Mouse (Mus musculus) gonadal fat pad, adult 2 months (tissue): Measurements from ENCODE around the gene Unc79. TPM values are rescaled to one million over a fixed set of nuclear protein-coding genes. Genes with fewer than 3 reads are reported as not detected.

Experiments used
- DNase-seq: peaks from one replicate; pipeline ENCODE4 v3.0.0-alpha.2; 2012; ENCODE audit warnings: low read depth
- polyA plus RNA-seq: library from polyadenylated mRNA; depleted of rRNA; stranded (reverse); fragments of >200 nt; gene quantifications from 2 replicates; pipeline ENCODE4 v1.2.3, GENCODE M21; 2012

Unc79 gene
- polyA plus RNA-seq, 1 experiment = 1.1 TPM

DNA sequence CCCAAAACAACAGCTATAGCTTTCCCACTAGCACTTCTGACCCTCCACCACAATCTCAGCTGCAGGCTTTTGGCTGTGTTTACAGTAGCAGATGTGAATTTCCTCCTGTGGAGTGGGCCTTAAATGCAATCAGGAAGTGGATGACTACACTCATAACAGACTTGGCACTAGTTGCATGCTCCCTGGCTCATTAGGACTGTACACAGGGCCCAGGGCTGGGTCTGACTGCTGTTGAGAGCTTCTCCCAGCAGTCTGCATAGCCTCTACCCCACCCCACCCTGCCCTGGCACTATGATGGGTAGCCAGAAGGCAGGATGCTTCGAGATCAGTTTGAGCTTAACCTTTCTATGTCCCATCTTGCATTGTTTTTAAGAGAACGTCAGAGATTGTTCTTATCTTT, 91.5 kb downstream of the Unc79 start:
- DNase-seq = no peak

DNA sequence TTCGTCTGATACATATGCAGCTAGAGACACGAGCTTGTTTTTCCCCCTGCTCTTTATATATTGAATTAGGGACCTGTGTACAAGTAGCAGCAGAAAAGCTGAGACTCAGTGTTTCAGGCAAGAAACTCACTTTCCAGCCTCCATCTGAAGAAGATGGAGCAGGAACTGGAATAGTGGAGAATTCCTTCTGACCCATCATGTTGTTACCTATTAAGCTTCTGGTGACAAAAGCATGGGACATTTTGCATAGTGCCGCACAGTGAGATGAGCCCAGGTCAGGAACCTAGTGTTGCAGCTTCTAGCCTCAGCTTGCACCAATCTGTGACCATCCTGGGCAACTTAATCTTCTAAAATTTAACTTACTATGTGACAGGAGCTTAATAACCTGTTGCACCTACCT, 92.7 kb downstream of the Unc79 start:
- no peak for DNase-seq

DNA sequence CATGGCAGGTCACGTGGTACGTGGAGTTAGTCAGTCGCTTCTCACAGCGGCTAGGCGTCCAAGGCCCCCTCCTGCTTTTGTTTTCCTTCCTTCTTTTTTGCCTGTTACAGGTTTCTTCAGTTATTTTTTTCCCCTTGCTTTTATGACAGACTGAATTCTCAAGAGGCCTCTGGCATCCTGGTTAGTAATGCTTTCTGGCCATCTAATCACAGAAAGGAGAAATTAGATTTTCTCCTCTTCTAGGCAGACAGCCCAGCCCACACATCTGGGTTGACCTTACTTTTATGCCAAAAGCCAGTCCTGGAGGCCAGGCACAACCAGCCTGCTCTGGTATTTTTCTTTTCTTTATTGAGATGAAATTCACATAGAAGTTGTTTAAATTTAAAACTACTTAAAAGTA, 94.1 kb downstream of the Unc79 start:
- no peak for DNase-seq

DNA sequence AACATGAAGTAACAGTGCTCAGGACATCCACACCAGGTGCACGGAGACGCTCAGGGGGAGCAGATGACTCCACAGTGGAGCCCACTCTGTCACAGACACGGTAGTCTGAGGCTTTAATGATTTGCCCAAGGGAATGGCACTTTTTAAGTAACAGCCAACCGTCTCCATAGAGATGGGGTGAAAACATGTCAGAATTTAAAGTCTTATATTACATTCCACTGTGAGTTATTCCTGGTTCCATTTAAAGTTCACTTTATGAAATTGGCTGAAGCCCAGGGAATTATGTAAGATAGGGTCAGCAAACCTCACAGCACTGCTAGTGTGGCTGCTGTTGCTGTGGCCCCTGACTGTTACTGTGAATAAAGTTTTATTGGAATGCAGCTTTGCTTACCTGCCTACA, 95.8 kb downstream of the Unc79 start:
- DNase-seq = no peak

DNA sequence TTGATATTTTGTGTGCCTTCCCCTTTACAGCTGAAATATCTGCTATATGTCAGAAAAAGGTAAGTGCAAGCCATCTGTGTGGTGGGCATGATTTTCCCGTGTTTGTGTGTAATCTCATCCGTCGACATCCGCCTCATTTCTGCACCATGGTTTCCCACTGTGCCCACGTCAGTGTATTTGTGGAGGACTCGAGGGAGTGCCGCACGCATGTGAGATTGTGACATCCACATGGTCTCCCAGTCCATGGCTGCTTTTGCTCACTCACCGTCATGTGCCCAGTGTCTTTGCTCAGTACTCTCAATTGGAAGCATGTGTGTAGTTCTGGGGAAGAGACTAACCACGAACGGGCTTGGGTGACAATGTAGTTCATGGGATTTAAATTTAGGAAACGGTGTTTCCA, 101.2 kb downstream of the Unc79 start:
- DNase-seq = no peak

DNA sequence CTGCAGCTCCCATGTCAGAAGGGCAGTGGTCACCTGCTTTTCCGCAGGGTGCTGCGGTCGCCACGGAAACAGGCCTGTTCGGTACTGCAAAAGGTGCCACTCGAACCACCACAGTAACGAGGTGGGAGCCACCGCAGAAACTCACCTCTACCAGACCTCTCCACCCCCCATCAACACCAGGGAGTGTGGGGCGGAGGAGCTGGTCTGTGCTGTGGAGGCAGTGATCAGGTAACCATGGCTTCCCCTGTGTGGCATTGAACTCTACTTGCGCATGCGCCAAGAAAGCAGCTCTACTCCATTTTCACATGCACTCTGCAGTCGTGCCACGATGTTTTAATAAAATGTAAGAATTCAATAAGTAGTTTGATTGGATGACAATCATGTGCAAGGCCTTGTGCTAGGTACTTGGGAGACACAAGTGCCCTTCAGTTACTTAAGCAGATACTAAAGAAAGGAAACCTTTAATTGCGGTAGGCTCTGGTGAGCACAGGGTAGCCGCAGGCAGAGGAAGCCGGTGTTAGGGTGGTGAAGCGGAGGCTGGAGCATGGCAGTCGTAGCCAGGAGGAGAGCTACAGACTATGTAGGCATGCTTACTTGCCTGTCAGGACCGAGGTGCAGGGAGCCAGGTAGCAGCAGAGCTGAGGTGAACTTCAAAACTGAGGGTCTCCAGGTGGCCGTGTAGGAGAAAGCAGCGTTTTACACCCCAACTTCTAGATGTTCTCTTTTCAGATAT, 110.8 kb downstream of the Unc79 start:
- DNase-seq = no peak

DNA sequence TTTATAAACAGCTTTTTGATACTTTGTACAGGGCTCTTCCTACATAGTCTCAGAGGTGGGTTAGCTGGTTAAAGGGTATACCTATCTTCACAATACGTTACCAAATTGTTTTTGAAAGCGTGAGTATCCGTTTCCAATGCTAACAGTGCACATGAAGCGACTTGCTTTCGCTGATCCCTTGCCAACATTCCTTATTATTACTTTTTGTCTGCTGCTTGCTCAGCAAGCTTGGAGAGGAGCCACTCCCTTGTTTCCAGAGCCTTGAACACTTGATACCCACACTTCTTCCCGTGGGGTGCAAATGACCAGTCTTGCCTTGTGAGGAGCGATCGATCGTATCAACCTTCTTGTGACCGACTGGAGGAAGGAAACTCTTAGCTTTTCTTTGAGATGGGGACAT, 112.1 kb downstream of the Unc79 start:
- peak; percentile 26 for DNase-seq

DNA sequence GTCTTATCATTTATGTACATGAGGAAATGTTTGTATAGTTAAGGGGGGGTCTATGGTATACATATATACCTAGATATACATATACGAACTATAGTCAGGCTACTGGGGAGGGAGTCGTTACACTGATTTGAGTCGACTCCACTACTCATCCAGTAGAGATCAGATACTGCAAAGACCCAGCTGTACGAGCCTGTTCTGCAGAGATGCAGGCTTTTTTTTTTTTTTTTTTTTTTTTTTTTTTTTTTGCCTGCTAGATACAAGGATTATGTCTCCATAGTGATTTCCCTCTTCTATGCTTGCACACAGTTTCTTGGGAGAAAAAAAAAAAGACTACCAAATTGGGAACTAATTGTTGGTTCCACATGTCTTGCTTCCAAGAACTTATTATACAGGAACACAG, 113.5 kb downstream of the Unc79 start:
- DNase-seq = no peak

DNA sequence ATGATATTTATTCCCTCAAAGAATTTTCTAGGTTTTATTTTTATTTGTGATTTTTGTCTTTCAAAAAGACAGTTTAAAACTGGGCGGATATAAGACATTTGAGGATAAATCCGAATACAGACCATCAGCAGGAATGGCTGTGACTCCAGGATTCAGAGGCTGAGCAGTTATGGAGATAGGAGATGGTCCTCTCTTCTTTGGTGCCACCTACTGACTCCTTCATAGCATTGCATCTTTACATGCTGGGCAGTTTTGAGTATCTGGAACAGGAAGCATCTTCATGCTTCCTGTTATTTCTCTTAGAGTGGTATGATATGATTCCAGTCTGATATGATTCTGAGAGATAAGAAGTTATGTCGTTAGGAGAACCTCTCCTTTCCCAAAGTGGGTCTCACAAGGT, 116.3 kb downstream of the Unc79 start:
- no peak for DNase-seq

DNA sequence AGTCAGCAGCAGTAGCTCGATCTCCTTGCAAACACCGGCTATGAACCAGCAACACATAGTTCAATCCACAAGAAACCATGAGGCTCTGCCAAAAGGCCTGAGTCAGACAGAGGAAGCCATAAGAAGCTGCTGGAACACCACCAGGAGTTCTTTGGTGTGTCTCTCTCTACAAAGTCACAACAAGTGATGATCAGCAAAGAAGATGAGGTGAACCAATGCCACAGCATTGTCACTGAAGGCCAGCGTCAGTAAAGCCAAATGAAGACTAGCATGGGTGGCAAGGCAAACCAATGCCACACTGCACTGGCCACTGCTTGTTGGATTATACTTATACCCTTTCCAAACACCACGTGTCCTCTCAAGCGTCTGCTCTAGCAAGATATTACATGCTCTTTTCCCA, 119.5 kb downstream of the Unc79 start:
- no peak for DNase-seq

DNA sequence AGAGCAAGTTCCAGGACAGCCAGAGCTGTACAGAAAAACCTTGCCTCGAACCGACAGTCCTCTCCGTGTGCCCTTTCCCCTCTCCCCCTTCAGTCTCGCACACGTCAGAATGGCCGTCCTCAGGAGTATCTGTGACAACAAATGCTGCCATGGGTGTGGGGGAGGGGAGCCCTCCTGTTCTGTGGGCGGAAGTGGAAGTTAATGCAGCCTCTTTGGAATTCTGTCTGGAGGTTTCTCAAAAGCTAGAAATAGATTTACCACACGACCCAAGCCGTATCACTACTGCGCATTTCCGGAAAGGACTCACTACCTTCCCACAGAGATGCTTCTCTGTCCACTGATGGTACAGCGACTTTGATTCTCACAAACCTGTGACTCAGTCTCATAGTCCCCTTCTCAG, 120.9 kb downstream of the Unc79 start:
- no peak for DNase-seq

DNA sequence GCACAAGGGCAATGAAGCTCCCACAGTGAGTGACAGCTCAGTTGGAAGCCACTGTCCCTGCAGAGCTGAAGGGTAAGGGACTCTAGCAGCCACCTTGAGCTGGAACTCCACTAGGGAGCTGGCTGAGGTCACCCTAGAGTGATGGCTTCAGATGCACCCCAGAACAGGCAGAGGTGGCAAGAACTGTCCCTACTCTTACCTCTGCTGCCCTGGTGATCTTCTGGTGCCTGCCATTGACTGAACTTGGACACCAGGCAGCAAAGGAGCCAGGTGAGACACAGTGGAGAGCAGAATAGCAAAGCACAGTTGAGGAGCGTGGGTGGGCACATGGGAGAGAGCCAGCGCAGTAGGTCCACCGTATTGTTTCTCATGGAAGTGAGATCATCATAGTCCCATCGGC, 125.3 kb downstream of the Unc79 start:
- no peak for DNase-seq

DNA sequence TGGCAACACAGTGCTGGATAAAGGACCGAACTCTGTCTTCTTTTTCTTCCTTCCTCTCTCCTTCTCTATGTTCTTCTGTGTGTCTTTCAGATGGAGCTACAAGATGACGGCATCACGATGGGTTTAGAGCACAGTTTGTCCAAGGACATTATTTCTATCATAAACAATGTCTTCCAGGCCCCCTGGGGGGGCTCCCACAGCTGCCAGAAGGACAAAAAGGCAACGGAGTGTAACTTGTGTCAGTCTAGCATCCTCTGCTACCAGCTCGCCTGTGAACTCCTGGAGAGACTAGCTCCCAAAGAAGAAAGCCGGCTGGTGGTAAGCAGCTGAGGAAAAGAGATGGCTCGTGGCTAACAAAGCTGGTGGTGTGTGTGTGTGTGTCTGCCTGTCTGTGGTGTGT, 130.1 kb downstream of the Unc79 start:
- no peak for DNase-seq

DNA sequence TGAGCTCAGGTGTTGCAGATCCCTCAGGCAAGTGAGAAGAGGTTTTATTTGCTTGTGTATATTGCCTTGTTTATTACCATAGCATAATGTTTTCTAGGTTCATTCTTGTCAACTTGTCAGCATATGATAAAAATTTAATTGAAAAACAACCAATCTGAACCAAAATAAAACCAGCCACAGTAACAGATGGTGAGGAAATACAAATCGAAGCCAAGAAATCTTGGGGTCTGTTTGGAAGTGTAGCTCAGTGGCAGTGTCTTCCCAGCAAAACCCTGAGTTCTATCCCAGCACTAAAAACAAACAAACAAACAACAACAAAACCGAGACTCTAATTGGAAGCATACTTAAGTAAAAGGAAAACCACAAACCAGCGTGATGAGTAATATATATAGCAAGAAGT, 131.4 kb downstream of the Unc79 start:
- no peak for DNase-seq

DNA sequence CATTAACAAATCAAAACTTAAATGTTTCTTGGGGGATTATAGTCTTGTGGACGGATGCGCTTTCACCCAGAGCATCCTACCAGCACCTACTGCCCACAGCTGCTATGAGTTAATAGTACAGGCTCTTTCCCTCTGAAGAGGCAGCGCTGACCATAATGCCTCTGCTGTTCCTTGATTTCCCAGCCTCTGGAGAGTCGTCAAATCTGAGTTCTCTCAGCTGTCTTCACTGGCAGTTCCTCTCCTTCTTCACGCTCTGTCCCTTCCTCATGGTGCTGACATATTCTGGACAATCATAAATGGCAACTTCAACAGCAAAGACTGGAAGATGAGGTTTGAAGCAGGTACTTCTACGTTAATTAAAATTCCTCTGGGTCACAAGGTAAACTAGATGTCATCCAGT, 143.2 kb downstream of the Unc79 start:
- no peak for DNase-seq

DNA sequence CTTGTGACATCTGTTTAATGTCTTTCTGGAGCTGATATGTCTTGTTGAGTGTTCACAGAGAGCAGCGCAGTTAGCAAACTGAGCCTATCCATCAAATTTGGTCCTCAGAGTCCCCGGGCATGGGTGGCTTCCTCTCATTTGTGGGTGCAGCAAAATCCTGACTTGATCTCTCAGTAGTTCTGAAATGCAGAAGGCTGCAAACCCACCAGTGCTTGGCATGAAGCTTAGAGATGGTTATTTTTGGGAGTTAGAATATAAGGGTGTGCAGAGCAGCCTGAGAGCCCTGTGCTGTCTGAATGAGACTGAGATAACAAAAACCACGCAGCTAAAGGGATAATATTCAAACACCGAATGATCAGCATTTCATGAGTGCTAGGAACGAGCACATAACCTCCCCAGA, 146.5 kb downstream of the Unc79 start:
- DNase-seq = no peak

DNA sequence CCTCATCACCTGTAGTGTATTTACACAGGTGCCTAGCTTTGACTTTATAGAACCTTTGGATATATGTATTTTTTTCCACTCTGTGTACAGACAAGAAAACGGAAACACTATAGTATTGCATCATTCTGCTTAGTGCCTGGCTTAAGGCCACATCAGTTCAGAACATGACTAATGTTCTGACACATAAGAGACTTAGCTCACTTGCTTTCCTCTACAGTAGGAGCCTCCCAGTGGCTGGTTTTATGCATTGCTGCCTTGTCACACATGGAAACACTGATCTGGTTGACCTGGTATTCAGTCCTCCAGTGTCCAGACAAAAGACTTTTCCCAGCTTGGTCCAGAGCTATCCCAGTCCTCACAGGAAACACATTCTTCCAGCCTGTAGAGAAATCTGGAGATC, 150.5 kb downstream of the Unc79 start:
- no peak for DNase-seq

DNA sequence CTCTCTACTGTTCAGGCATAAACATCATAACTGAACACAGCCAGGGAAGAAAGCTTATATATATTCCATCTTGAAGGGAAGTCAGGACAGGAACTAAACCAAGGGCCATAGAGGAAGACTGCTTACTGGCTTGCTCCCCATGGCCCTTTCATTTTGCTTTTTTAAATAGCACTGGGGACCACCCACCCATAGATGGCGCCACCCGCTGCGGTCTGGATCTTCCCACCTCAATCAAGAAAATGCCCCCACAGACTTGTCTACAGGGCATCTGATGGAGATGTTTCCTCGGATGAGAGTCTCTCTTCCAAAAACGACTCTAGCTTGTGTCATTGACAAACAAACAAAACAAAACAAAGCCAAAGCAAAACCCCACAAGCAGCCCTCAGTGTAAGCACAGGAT, 151.4 kb downstream of the Unc79 start:
- no peak for DNase-seq

DNA sequence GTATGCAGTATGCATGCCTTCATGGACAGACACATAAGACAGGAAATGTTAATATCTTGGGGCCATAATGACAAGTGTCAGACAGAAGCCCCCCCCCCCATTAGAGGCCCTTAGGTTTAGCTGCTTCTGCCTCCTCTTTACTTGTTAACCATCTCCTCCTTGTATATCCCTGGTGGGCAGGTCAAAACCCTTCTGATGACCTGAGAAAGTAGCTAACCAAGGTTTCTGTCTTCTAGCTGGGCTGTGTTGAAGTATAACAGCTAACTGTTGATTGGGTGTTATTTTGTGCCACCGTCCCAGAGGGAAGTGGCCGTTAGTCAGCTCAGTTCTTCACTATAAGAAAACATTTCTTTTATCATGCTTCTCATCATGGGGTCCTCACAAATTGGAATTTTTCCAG, 154.4 kb downstream of the Unc79 start:
- DNase-seq = no peak

DNA sequence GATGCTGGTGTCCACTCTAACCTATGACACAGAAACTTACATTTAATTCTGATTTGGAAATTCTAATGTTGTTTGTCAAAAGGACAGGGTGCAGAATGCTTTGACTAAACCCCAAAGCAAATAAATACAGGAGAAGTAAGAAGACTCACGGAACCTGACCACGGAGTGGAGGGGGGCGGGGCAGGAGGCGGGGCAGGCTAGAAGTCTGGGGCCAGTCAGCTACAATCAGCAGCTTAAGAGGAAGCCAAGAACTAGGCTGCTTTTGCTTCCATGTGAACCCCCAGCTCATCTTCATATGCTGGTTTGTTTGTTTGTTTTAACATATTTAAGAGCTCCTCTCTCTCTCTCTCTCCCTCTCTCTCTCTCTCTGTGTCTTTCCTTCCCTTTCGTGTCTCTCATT, 154.9 kb downstream of the Unc79 start:
- no peak for DNase-seq

DNA sequence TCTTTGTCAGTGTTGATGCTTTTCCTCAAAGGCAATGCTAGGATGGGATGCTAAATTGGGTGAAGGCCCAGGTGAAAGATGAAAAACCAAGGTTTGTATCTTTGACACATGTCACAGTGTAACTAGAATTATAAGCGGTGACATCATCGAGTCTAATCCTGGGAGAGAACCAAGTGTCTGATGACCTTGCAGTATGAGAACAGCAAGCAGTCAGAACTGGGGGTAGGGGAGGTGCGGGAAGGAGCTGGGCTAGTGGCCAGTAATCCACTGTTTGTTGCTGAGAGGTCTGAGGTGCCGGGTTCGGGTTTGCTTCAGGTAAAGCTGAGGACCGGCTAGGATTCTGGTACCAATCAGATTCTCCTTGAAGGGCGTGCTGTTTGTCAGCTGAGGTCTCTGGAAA, 160.6 kb downstream of the Unc79 start:
- DNase-seq = no peak

DNA sequence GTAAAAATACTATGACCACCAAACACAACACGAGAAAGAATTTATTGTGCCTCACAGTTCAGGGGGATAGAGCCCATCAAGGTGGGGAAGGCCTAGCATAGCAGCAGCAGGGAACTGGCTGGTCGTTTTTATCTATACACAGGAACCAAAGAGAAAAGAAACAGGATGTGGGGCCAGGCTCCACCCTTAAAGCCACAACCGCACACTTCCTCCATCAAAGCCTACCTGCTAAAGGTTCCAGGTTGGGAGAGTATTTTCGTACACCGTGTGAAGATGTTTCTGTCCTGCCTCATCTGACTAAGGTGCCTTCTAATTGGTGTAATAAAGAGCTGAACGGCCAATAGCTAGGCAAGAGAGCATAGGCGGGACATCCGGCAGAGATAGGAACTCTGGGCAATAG, 168.0 kb downstream of the Unc79 start:
- no peak for DNase-seq

DNA sequence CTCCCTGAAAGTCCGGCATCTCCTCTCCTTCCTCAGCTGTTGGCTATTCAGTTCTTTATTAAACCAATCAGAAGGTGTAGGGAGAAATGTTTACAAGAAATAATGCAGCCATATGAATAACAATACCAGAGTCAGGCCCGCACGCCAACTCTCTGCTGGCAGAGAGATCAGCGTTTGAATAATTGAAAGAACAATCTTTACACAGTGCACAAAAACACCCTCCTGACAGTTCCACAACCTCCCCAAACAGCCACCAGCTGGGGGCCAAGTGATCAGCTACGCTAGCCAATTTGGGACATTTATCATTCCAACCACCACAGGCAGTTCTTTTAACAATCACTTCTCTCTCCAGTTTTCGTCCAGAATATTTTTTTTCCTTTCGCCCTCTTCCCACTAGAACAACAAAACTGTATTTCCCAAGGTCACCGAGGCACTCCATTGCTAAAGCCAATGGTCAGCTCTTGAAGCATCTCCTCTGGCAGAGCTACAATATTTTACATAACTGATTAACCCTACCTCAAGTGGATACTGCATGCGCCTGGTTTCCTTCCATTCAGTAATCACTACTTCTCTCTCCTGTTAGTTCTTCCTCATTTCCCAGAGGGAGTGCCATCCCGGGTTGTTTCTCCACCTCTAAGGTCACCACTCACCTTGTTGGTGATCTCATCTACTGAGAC, 169.0 kb downstream of the Unc79 start:
- no peak for DNase-seq

DNA sequence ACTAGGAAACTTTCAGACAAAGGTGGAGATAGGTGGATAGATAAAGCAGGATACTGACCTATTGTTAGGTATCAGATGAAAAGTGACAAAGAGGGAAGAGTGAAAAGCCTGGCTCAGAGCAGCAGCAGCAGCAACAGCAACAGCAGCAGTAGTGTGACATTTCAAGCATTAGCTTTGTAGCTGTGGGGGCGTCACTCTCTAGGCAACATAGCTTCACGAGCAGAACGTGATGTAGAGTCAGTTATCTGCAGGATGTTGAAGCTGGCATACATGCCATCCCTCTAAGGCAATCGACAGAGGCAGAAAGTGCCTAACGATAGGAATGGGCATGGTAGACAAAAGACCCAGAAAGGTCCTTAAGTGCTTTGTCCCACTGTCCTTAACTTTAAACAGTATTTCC, 173.3 kb downstream of the Unc79 start:
- DNase-seq = no peak
